Mouse (Mus musculus) embryonic facial prominence, embryonic 12.5 days (tissue): ENCODE data around the gene Cfap299. TPM values are rescaled to one million over a fixed set of nuclear protein-coding genes. Genes with fewer than 3 reads are reported as not detected.

Experiments
- ATAC-seq: fragments of 200-750 bp; cut with Nextera tagmentation; 2 replicates; pipeline ENCODE4 v1.8.0; 2017; ENCODE audit not compliant: insufficient number of reproducible peaks, insufficient read depth, low FRiP score, low TSS enrichment
- H3K27ac ChIP-seq: fragments of 300-500 bp; sonication (generic); 2 replicates; pipeline ENCODE4 v1.5.1; 2016; ENCODE audit warnings: mild to moderate bottlenecking
- H3K27me3 ChIP-seq: fragments of 300-500 bp; sonication (generic); 2 replicates; pipeline ENCODE4 v1.6.1; 2016; ENCODE audit warnings: mild to moderate bottlenecking, moderate library complexity
- H3K36me3 ChIP-seq: fragments of 300-500 bp; sonication (generic); 2 replicates; pipeline ENCODE4 v1.6.1; 2016; ENCODE audit warnings: mild to moderate bottlenecking
- H3K4me1 ChIP-seq: fragments of 300-500 bp; sonication (generic); 2 replicates; pipeline ENCODE4 v1.6.1; 2016
- H3K4me2 ChIP-seq: fragments of 300-500 bp; sonication (generic); replicated peaks from 2 replicates; pipeline ENCODE4 v1.6.1; 2016; ENCODE audit warnings: mild to moderate bottlenecking, moderate library complexity
- H3K4me3 ChIP-seq: fragments of 300-500 bp; sonication (generic); 2 replicates; pipeline ENCODE4 v1.5.1; 2016; ENCODE audit warnings: mild to moderate bottlenecking
- H3K9ac ChIP-seq: fragments of 300-500 bp; sonication (generic); 2 replicates; pipeline ENCODE4 v1.6.1; 2016; ENCODE audit warnings: mild to moderate bottlenecking, moderate library complexity
- H3K9me3 ChIP-seq: fragments of 300-500 bp; sonication (generic); 2 replicates; pipeline ENCODE4 v1.6.1; 2016; ENCODE audit warnings: mild to moderate bottlenecking, moderate library complexity
- WGBS: fragments of 180-500 bp; shearing (Covaris S2); methylation state at CpG from one replicate; pipeline ENCODE4 v1.1.7; 2016; 5-methylcytosine and 5-hydroxymethylcytosine counted together
- polyA plus RNA-seq: library from polyadenylated mRNA; unstranded; fragments of >200 nt; fragmentation: Nextera tagmentation; extraction: Ambion mirVana; gene quantifications from 2 replicates; pipeline ENCODE4 v1.2.1, GENCODE M21; 2016

Cfap299 gene
- polyA plus RNA-seq, 1 experiment from 2014 or later, result 0.83 TPM

- H3K9me3 ChIP-seq, result no peaks in the 10 kb centered on the region
- H3K36me3 ChIP-seq, result no peaks in the 10 kb centered on the region
- H3K27ac ChIP-seq, result no peak overlapping the region
- H3K4me2 ChIP-seq, result no peak overlapping the region
- H3K27me3 ChIP-seq, result no peaks in the 10 kb centered on the region
- H3K4me3 ChIP-seq, result no peak overlapping the region
- H3K9ac ChIP-seq, result no peak overlapping the region
- no peak for ATAC-seq
- 72% methylated on average over 2 of the region's 2 CpGs for WGBS
- no peaks in the 10 kb centered on the region for H3K4me1 ChIP-seq
Measured at GRCm38 (mm10) chr5:98344581-98344980, 15.5 kb downstream of the Cfap299 start.

GRCm38 (mm10) chr5:98346067-98346466 is 17.0 kb downstream of the Cfap299 start:
- no peak overlapping the region for H3K4me3 ChIP-seq
- 58% methylated on average over 7 of the region's 7 CpGs for WGBS

GRCm38 (mm10) chr5:98348605-98349004 is 19.5 kb downstream of the Cfap299 start:
- Histone ChIP-seq H3K27ac (no peak overlapping the region), H3K4me1 (no peaks in the 10 kb centered on the region), H3K9ac (no peak overlapping the region), H3K4me2 (no peak overlapping the region), H3K9me3 (no peaks in the 10 kb centered on the region), H3K36me3 (no peaks in the 10 kb centered on the region), H3K27me3 (no peaks in the 10 kb centered on the region), H3K4me3 (no peak overlapping the region)
- 10% methylated on average over 8 of the region's 8 CpGs for WGBS
- ATAC-seq, result no peak

More at GRCm38 (mm10) chr5:98346067-98346466, 17.0 kb downstream of the Cfap299 start:
- Histone ChIP-seq H3K27me3 (no peaks in the 10 kb centered on the region), H3K9ac (no peak overlapping the region), H3K36me3 (no peaks in the 10 kb centered on the region), H3K4me2 (no peak overlapping the region), H3K4me1 (no peaks in the 10 kb centered on the region), H3K9me3 (no peaks in the 10 kb centered on the region), H3K27ac (no peak overlapping the region)
- ATAC-seq, result no peak

GRCm38 (mm10) chr5:98359912-98360311 is 30.8 kb downstream of the Cfap299 start:
- no peak for ATAC-seq
- Histone ChIP-seq H3K9me3 (no peaks in the 10 kb centered on the region), H3K27me3 (no peaks in the 10 kb centered on the region), H3K9ac (no peak overlapping the region), H3K4me3 (no peak overlapping the region), H3K4me1 (no peaks in the 10 kb centered on the region), H3K27ac (no peak overlapping the region), H3K36me3 (no peaks in the 10 kb centered on the region), H3K4me2 (no peak overlapping the region)
- WGBS, result 91% methylated on average over 7 of the region's 7 CpGs

GRCm38 (mm10) chr5:98360792-98361419 is 31.8 kb downstream of the Cfap299 start:
- Histone ChIP-seq H3K36me3 (no peaks in the 10 kb centered on the region), H3K27ac (no peak overlapping the region), H3K27me3 (no peaks in the 10 kb centered on the region), H3K9ac (no peak overlapping the region), H3K4me2 (no peak overlapping the region), H3K9me3 (no peaks in the 10 kb centered on the region), H3K4me3 (no peak overlapping the region), H3K4me1 (no peaks in the 10 kb centered on the region)
- 67% methylated on average over 5 of the region's 5 CpGs for whole genome bisulfite sequencing
- ATAC-seq, result no peak

GRCm38 (mm10) chr5:98363428-98363827 is 34.3 kb downstream of the Cfap299 start:
- no peaks in the 10 kb centered on the region for H3K4me1 ChIP-seq
- 45% methylated on average over 8 of the region's 8 CpGs for WGBS
- no peaks in the 10 kb centered on the region for H3K36me3 ChIP-seq
- no peak overlapping the region for H3K9ac ChIP-seq
- no peak overlapping the region for H3K27ac ChIP-seq
- no peak for ATAC-seq
- H3K27me3 ChIP-seq, result no peaks in the 10 kb centered on the region
- H3K4me3 ChIP-seq, result no peak overlapping the region
- H3K4me2 ChIP-seq, result no peak overlapping the region
- H3K9me3 ChIP-seq, result no peaks in the 10 kb centered on the region

GRCm38 (mm10) chr5:98365340-98365739 is 36.2 kb downstream of the Cfap299 start:
- H3K4me1 ChIP-seq, result no peaks in the 10 kb centered on the region
- H3K4me2 ChIP-seq, result no peak overlapping the region
- no peak overlapping the region for H3K4me3 ChIP-seq
- H3K27me3 ChIP-seq, result no peaks in the 10 kb centered on the region
- no peak for ATAC-seq
- H3K27ac ChIP-seq, result no peak overlapping the region
- no peaks in the 10 kb centered on the region for H3K36me3 ChIP-seq
- no peaks in the 10 kb centered on the region for H3K9me3 ChIP-seq
- 81% methylated on average over 5 of the region's 5 CpGs for WGBS
- H3K9ac ChIP-seq, result no peak overlapping the region

- ATAC-seq, result no peak
- no peak overlapping the region for H3K9ac ChIP-seq
- no peaks in the 10 kb centered on the region for H3K27me3 ChIP-seq
Measured at GRCm38 (mm10) chr5:98368822-98369221, 39.7 kb downstream of the Cfap299 start.

GRCm38 (mm10) chr5:98369426-98369825 is 40.3 kb downstream of the Cfap299 start:
- Histone ChIP-seq H3K27ac (no peak overlapping the region), H3K36me3 (no peaks in the 10 kb centered on the region)
- 83% methylated on average over 7 of the region's 7 CpGs for WGBS

More at GRCm38 (mm10) chr5:98368822-98369221, 39.7 kb downstream of the Cfap299 start:
- Histone ChIP-seq H3K9me3 (no peaks in the 10 kb centered on the region), H3K4me3 (no peak overlapping the region), H3K4me1 (no peaks in the 10 kb centered on the region), H3K27ac (no peak overlapping the region), H3K36me3 (no peaks in the 10 kb centered on the region), H3K4me2 (no peak overlapping the region)
- WGBS, result 76% methylated on average over 4 of the region's 4 CpGs

GRCm38 (mm10) chr5:98376058-98376798 is 47.1 kb downstream of the Cfap299 start:
- Histone ChIP-seq H3K27me3 (no peaks in the 10 kb centered on the region), H3K27ac (no peak overlapping the region), H3K36me3 (no peaks in the 10 kb centered on the region), H3K4me2 (no peak overlapping the region), H3K9ac (no peak overlapping the region), H3K4me3 (no peak overlapping the region), H3K9me3 (no peaks in the 10 kb centered on the region), H3K4me1 (no peaks in the 10 kb centered on the region)
- no peak for ATAC-seq
- 84% methylated on average over 8 of the region's 8 CpGs for WGBS

More at GRCm38 (mm10) chr5:98369426-98369825, 40.3 kb downstream of the Cfap299 start:
- no peak overlapping the region for H3K9ac ChIP-seq
- H3K27me3 ChIP-seq, result no peaks in the 10 kb centered on the region
- no peaks in the 10 kb centered on the region for H3K9me3 ChIP-seq
- no peak overlapping the region for H3K4me3 ChIP-seq
- H3K4me1 ChIP-seq, result no peaks in the 10 kb centered on the region
- ATAC-seq, result no peak
- no peak overlapping the region for H3K4me2 ChIP-seq

- no peak for ATAC-seq
- Histone ChIP-seq H3K4me2 (no peak overlapping the region), H3K27ac (no peak overlapping the region), H3K27me3 (no peaks in the 10 kb centered on the region), H3K9ac (no peak overlapping the region), H3K4me3 (no peak overlapping the region), H3K4me1 (no peaks in the 10 kb centered on the region), H3K9me3 (no peaks in the 10 kb centered on the region), H3K36me3 (no peaks in the 10 kb centered on the region)
- WGBS, result 78% methylated on average over 4 of the region's 4 CpGs
Measured at GRCm38 (mm10) chr5:98376799-98377090, 47.6 kb downstream of the Cfap299 start.

- Histone ChIP-seq H3K27me3 (no peaks in the 10 kb centered on the region), H3K4me3 (no peak overlapping the region), H3K9me3 (no peaks in the 10 kb centered on the region), H3K27ac (no peak overlapping the region), H3K9ac (no peak overlapping the region), H3K4me1 (no peaks in the 10 kb centered on the region), H3K36me3 (no peaks in the 10 kb centered on the region), H3K4me2 (no peak overlapping the region)
- ATAC-seq, result no peak
- WGBS, result 81% methylated on average over 4 of the region's 4 CpGs
Measured at GRCm38 (mm10) chr5:98380360-98380759, 51.3 kb downstream of the Cfap299 start.
